Mouse (Mus musculus) megakaryocyte, embryonic 14.5 days (primary cell): ENCODE results near the gene Esyt3.

Experiments
- FLI1 ChIP-seq: IDR thresholded peaks from 2 replicates; pipeline ENCODE4 v1.6.1; 2012; ENCODE audit warnings: low read length, inconsistent platforms, mixed read lengths
- GATA1 ChIP-seq: IDR thresholded peaks from 3 replicates; pipeline ENCODE4 v1.6.1; 2012; ENCODE audit warnings: mixed read lengths, low read length, inconsistent platforms, borderline replicate concordance

DNA sequence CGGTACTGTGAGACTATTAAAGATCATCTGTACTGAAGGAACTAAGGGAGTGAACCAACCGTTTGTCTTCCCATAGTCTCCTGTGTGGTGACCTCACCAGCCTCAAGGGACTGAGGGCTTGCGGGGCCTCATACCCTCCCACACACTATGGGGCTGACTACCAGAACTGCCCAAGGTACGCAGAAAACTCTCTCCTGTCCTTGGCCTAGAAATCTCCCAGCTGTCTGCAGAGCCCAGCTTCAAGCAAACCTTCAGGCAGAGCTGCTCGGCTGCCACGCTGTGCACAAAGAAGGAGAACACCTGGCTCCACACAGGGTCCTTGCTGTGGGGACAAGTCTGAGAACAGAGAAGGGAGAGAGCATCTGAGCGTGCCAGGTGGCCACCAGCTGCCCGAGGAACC, 38.4 kb downstream of the Esyt3 start:
- TF ChIP-seq GATA1, result no peak
- no peak for TF ChIP-seq FLI1
